Mouse (Mus musculus) G1E-ER4 (cell line): ENCODE measurements around the gene Abcc4. TPM values are rescaled to one million over a fixed set of nuclear protein-coding genes. Genes with fewer than 3 reads are reported as not detected.
A peak's percentile ranks its signal among the peaks of the same experiment; 100 is the strongest.

ENCODE experiments used
- GATA1 ChIP-seq: IDR thresholded peaks from one replicate; pipeline ENCODE4 v1.8.0; 2012; ENCODE audit warnings: low read length, inconsistent platforms
- polyA plus RNA-seq: library from polyadenylated mRNA; stranded (reverse); fragments of >175 nt; gene quantifications from 2 replicates; pipeline ENCODE4 v1.2.3, GENCODE M21; 2012

Gene Abcc4
- polyA plus RNA-seq, 1 experiment: 7.8 TPM

GRCm38 (mm10) chr14:118635493-118636183, 70.4 kb downstream of the Abcc4 start:
- no peak for TF ChIP-seq GATA1

- TF ChIP-seq GATA1: no peak
Measured at GRCm38 (mm10) chr14:118629649-118630048, 76.4 kb downstream of the Abcc4 start.

DNA sequence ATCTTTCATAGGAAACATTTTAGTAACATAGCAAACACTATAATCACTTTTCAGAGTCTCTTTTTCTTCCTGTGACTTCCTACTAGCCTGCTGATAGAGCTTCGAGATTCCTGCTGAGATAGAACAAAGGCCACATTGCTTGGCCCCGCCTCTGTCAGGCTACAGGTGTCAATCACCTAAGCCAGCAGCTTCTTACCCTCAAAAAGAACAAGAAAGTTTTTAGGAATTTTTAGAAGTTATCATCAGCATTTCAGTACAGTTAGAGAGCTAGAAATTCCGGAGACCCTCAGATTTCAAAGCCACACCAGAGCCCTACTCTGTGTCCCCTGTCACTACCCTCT, 84.6 kb downstream of the Abcc4 start:
- no peak for TF ChIP-seq GATA1

- TF ChIP-seq GATA1: no peak
Measured at GRCm38 (mm10) chr14:118620773-118621448, 85.1 kb downstream of the Abcc4 start.

- no peak for TF ChIP-seq GATA1
Measured at GRCm38 (mm10) chr14:118616698-118617311, 89.2 kb downstream of the Abcc4 start.

DNA sequence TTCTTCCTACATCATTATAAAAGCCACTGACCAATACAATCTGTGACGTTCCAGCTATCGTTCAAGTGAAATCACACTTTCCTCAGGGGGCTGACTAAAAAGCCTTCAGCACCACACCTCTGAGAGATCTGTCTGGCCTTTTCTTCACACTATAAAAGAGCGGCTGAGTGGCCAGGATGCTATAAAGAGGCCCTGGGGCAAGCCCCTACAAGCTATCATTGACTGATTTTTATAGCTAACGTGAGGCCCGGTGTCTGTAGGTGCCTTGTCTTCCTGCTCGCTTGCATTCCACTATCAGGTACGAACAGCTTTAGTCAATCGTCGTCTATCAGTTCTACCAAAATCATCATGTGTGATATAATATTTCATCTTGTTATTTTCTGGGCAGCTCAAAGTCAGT, 92.3 kb downstream of the Abcc4 start:
- peak; percentile 38 for TF ChIP-seq GATA1

DNA sequence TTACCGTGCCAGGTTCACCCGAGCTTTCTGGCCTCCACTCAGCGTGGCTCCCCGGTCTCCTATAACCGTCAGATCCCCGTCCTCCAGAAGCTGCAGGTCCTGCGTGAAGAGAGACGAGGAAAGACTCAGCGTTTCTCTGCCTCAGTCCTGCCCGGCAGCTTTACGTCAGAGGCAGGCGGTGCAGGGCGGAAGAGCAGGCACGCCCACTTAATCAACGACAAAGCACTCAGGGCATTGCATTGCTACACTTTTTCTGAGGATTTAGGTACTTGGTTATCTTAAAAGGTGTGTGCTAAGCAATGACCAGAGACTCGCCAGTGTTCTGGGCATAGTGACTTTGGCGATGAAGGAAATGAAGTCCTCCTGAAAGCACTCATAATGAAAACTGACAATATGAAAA, 94.3 kb downstream of the Abcc4 start:
- no peak for TF ChIP-seq GATA1

DNA sequence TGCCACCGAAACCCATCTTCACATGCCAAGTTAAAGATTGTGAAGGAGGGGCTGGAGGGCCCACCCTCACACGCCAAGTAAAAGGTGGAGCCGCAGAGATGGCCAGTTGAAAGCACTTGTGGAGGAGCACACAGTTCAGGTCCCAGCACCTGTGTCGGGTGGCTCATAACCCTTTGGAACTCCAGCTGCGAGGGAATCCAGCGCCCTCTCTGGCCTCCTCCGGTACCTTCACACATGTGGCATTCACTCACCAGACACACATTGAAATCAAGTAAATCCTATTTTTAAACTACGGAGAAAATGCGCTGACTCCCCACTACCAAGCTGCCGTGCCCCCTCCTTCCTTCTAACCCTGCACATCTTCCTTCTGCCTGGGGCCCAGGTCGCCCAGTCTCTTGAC, 95.2 kb downstream of the Abcc4 start:
- TF ChIP-seq GATA1: no peak

GRCm38 (mm10) chr14:118608816-118609465, 97.1 kb downstream of the Abcc4 start:
- TF ChIP-seq GATA1: no peak

DNA sequence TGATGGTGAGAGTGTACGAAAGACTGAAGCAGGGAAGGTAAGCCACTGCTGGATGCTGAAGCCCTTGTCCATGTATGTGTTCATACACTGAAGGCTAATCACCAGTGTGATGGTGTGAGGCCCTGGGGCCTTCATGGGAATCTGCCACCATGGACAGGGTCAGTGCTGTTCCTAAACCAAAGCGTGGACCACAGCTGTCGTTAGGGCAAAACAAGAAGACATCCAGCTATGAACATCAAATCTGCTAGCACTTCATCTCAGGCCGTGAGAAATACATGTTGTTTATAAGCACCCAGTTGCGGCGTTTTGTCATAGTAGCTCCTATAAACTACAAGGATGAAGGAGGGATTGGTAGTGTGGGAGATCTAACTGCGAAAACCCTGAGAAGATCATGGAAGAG, 97.7 kb downstream of the Abcc4 start:
- no peak for TF ChIP-seq GATA1

DNA sequence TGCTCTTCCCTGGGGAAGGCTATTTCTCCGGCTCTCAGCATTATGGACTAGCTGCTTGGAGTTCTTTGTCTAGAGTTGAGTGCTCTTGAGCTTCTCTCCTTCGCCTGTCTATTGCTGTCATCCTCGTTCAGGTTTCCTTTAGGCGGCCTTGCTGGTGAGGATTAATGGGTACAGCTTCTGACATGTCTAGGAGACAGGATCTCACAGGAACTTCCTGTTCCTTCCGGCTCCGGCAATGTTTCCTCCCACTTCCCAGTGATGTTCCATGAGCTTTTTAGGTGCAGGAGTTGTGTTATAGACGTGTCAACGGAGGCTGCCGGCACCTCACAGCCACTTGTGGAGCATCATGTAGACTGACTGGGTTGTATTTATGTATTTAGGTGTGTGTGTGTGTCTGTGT, 99.5 kb downstream of the Abcc4 start:
- no peak for TF ChIP-seq GATA1

- TF ChIP-seq GATA1: no peak
Measured at GRCm38 (mm10) chr14:118604903-118605302, 101.1 kb downstream of the Abcc4 start.

DNA sequence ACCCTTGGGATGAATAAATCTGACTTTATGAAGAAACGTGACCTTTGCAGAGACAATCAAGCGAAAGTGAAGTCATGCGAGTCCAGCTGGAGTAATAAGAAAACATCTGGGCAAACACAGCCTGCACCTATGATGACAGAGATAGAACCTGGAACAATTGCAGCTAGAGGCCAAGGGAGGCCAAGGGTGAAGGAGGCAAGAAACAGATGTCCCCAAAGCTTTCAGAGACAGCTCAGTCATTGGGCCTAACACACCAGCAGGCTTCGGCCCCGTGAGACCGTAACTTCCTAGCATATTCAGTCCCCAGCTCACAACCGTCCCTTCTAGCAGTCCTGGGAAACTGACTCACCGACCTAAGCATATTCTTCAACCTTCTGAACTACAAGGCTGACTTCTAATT, 104.0 kb downstream of the Abcc4 start:
- no peak for TF ChIP-seq GATA1

GRCm38 (mm10) chr14:118600746-118601145, 105.3 kb downstream of the Abcc4 start:
- TF ChIP-seq GATA1: no peak

GRCm38 (mm10) chr14:118598757-118599156, 107.3 kb downstream of the Abcc4 start:
- no peak for TF ChIP-seq GATA1

DNA sequence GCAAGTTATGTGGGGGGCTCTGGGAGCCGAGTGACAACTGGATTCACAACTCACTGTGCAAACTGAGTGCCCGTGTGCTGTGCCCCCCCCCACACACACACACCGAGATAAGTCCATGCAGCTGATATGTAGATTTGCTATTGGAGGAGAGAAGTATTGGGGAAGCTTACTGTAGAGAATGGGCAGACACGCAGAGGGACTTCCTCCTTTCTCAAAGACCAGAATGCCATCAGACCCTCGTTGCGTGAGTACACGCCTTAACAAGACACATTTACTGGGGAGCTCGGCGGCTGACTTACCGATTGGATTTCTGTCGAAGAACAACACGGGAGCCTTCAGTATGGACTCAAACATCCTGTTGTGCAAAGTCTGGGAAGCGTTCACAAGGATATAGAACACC, 111.6 kb downstream of the Abcc4 start:
- no peak for TF ChIP-seq GATA1
